Mouse (Mus musculus) urinary bladder, postnatal 10 days (tissue): ENCODE results near the gene Cebpb.
A peak's percentile ranks its signal among the peaks of the same experiment; 100 is the strongest.

Experiments used
- DNase-seq: peaks from one replicate; pipeline ENCODE4 v3.0.0; 2022; ENCODE audit warnings: low spot score

Cebpb gene

DNA sequence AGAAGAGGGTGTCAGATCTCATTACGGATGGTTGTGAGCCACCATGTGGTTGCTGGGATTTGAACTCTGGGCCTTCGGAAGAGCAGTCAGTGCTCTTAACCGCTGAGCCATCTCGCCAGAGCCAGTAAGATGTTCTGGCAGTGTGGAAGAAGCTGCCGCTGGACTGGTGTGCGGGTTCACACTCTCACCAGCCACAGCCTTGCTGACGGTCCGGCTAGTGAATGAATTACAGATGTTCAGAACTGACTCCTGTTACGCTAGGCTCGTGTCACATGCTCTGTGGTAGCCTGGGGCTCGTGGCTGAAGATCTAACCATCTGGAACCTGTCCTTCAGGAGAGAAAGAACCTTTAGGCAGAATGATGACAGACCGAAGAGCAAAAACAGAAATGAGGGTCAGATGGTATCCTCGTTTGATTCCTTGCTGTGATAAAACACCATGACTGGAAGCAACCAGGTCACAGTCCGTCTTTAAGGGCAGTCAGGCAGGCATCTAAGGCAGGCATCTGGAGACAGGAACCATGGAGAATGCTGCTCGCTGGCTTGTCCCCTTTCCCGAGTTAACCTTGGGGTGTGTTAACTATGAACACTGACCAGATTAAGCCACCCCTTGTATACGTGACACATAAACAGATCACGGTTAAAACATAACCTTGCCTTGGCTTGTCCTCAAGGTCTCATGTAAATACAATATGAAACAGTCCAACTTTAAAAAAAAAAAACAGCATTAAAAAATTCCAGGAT lies 22.6 kb upstream of the Cebpb start:
- no peak for DNase-seq

DNA sequence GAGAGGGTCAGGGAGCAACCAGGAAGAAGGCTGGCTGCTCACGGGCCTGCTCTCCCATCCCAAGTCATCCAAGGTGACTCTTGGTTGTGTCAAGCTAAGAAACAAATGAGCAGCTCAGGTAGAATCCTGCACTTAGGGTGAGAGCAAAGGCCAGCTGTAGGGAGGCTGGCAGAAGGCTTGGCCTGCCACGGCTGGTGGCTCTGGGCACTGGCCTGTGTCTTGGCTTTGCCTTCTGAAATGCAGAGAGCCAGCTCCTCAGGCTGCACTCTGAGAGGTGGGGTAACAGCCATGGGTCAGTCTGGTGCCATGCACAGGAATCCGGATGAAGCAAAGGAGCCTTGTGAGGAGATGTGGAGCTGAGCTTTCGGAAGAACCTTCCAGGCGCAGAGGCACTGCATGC lies 20.3 kb upstream of the Cebpb start:
- DNase-seq: no peak

DNA sequence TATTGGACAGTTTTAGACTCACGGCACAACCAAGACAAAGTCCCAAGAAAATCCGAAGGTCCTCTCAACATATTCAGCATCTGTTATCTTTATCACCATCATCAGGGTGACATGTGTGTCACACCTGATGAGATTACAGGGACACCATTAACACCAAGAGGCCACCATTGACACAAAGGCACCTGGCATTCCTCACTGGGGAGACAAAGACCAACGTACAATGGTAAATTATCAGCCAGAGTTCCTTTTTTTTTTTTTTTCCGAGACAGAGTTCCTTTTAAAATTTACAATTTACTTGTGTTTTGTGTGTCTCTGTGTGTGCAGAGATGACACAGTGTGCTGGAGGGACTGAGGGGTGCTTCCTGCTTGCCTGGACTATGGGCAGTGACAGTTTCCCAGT lies 19.3 kb upstream of the Cebpb start:
- DNase-seq: no peak

DNA sequence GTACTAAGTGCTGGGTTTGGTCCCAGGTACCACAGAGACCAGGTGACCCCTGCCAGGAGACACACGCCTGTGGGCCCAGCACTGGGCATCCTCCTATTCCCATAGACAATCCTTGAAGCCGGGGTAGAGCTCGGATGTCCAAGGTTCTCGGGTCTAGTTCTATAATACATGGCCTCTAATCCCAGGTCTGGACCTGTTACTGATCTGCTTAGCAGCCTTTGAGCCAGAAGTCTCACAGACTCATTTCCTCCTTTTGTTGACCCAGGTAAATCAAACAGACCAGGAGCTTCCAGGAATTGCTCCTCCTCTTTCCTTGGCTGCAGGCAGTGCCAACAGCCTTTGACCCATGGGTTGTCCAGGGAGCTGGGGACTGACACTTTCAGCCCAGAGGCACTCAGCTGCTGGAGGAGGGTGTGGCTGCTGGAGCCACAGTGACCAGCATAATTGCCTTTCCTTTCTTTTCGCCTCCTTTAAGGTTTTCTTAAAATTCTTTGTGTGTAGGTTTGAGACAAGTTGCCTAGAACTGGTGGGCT lies 17.5 kb upstream of the Cebpb start:
- no peak for DNase-seq

DNA sequence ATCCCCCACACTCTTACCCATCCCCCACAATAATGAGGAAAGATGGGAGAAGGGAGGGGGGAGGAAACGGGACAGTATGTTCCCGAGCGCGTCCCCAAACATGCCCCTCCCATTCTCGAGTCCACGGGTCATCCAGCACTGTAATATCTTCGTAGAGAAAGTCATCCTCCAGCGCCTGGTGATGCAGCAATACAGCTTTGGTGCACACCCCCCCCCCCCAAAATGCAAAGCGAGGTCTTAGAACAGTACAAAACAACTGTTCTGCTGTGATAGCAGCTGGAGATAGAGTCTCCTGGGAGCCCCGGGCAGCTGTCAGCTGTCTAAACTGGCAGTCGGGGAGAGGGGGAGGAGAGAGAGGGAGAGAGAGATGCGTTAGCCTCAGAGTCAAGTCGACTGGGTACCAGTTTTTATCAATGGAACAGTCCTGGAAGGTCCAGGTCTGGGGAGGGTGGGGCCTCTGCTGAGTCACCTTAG lies 16.5 kb upstream of the Cebpb start:
- DNase-seq: no peak

DNA sequence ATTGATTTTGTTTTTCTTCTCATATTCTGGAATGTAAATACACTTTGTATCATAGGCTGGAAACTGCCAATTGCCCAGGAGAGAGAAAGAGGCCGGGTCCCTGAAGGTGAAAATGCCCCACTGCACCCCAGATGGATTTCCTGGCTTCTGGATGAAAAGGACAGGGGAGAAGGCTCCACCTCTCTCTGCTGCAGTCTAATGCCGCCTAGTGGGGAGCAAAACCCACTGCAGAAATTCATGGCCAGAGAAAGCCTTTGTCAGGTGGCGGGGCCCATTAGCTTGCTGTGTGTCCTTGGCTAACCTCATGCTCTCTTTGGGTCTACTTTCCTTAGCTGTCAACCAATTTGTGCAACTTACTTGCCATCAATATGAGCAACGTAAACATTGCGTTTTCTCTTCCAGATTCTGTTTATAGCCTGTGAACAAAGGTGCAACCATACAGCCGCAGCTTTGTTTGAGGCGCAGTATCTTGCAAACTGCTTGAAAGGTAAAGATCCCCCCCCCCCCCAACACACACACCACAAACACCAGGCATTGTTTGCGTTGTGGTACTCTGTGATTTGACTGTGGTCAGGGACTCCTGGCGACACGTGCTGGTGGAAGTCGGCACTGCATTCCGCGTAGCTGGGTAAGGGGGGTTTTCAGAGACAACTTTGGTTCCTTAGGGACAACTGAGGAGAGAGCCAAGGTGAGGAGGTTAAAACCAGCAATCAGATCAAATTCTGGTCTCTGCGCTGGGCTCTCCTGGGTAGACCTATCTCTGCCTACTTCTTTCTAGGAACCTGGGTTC lies 13.4 kb upstream of the Cebpb start:
- DNase-seq: no peak

DNA sequence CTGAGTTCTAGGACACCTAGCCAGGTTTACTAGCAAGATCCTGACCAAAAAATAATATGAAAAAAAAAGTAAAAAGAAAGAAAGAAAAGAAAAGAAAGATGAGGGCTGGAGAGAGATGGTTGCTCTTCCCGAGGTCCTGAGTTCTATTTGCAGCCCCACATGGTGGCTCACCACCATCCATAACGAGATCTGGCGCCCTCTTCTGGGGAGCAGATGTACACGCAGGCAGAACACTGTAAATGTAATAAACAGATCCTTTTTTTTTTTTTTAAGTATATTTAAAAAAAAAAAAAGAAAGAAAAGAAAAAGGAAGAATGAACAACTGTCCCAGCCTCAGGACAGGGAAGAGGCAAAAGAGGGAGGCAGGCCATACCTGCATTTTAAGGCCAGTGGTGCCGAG lies 10.1 kb upstream of the Cebpb start:
- DNase-seq: no peak

DNA sequence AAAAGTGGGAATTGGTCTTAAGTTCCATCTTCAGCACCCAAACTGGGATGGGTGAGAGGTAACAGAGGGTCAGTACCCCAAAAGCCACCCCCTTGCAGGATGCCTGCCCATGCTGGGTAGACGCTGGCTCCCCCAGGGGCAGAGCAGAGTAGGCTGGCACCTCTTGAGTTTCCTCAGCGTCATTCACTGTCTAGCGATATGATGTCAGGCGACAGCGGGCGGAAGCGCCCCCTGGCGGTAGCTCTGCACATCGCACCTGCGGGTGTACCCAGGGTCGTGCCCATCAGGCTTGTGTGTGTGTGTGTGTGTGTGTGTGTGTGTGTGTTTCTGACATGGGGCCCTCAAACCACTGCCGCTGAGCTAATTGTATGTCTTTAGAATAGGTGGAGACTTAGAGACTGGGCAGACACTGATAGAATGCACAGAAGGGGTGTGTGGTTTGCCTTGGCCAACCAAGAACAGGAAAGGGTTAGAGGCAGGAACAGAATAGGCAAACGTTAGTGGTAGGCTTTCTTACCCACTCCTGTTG lies 8.7 kb upstream of the Cebpb start:
- no peak for DNase-seq

DNA sequence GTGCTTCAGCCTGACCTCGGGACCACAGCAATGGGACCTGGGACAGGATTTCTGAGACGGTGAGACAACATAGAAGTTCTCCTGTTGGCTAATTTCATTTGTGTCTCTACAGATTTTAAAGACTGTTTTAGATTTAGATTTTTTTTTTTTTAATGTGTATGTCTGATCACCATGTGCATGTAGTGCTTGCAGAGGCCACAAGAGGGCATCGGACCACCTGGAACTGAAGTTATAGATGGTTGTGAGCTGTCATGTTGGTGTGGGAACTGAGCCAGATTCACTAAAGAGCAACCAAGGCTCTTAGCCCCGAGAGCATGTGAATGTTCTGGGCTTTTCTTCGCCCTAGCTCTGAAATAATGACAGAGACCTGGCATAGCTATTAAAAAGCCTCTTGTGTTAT lies 8.1 kb upstream of the Cebpb start:
- DNase-seq: no peak

DNA sequence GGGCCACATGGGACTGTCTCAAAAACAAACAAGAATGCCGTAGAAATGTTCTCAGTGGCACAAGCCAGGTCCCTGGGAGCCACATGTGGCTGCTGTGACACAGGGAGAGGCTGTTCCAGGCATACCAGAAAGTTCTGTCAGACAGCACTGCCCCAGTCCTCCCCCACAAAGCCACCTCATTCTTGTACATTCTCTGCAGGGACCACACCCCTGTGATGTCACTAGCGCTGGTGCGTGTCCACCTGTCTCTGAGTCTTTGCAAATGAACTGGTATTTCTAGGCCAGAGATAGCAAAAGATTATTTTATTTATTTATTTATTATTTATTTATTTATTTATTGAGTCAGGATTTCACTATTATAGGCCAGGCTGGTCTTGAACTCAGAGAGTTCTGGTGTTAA lies 5.0 kb upstream of the Cebpb start:
- no peak for DNase-seq

DNA sequence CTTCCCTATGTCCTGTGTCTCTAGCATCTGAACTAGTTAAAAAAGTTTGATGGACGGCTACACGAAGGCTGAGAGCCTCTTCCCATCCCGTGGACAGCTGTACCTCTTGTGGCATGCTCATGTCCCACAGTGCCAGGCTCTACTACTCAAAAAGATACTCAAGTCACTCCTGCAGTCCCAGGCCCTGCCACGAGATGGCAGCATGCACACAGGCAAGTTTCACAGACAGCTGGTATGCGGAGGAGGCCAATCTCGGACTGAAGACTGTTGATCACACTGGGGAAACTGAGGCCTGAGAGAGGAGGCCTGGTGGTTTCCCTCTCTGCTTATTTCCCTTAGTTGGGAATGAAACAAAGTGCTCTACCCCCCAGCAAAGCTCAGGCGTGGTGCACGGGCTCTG lies 3.6 kb upstream of the Cebpb start:
- DNase-seq: peak; percentile 85

DNA sequence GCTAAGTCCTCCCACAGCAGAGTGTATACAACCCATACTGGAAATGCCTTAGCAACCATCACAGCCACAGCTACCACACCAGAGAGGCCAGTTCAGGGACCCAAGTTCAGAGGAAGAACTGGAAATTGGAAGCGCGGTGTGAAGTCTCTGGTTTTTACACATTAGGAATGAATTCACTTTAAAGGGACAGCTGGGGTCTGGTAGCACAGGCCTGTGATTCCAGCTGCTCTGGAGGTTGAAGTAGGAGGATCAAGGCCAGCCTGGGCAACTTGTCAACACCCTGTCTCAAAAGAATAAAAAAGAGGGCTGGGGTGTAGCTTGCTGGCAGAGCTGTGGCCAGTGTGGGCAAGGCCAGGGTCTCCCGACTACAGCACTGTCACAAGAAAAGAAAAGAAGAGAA lies 2.9 kb upstream of the Cebpb start:
- no peak for DNase-seq

DNA sequence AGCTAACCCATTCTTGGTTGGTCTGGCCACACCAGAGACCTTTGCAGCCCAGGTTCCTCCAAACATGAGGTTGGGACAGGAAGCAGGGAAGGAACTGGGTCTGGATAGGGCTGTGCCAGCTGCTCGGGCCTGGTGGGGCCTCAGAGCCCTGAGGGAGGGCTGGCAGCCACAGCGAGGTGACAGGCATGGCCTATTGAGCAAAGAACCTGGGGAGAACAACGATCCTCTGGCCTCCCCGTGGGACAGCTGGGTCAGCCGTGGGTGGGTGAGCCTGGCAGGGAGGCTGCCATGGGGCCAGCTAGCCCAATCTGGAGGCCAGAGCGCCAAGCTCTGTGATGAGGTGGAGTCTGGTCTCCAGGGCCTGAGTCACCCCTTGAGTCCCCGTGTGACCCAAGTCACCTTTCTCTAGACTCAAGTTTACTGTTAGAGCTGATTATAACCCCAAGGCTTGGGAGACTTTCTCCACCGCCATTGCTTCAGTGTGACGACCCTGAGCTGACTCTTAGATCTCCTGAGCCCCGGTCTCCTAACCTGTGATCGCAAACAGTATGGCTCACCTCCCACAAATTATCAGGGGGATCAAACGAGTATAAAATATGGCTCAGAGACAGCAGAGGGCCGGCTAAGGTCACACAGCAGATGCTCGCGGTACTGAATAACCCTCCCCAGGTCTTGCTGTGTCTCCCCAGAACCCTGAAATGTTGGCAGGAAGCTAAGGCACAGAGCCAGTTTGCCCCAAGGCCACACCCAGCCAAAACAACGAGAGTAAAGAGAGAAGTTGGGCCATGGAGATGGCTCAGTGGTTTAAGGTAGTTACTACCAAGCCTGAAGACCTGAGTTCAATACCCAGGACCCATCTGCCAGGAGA lies 2.1 kb upstream of the Cebpb start:
- no peak for DNase-seq

DNA sequence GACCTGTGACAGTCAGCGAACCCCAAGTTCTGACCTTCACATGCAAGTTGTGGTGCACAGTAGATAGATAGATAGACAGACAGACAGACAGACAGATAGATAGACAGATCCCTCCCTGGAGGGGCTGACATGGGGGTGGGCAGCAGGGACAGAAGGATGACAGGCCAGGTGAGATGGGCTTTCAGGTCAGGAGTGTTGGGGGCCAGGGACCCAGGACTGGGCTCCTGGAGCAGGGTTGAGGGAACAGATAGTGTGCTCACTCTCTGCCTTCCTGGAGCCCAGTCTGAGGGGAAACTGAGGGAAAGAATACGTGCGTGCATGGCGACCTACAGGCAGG lies 1.5 kb upstream of the Cebpb start:
- DNase-seq: no peak

DNA sequence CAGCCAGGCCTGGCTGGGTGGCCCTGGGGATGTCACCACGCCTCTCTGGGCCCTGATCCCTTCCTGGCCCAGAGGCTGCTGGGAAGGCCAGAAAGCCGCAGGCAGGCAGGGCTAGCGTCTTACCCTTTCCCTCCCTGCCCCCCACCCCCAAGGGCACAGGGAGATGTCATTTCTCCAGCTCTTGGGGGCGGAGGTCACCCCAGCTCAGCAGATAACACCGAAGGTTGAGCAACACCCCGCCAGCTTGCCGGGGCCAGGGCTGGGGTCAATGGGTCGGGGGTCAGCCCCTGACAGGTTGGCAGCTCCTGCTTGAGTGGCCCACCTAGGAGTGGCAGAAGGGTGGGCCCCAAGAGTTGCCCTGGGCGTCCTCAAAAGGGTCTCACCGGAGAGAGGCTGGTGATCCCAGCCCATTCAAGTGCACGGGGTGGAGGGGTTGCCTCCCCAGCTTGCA lies 1.0 kb upstream of the Cebpb start:
- DNase-seq: no peak

DNA sequence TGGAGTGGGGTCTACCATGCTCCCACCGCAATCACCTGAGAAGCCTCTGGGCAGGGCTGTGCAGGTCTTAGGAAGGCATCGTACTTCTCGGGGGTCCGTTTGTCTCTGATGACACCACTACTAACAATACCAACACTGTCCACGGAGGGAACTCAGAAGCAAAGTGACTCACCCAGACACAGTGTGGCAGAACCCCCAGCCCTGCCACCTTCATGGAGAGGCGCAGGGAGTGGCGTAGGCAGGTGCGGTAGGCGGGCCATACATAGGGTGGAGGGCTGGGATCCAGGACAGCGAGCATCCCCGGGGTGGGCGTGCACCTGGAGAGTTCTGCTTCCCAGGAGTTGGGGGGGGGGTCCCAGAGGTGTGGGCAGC lies 603 bp upstream of the Cebpb start:
- no peak for DNase-seq

DNA sequence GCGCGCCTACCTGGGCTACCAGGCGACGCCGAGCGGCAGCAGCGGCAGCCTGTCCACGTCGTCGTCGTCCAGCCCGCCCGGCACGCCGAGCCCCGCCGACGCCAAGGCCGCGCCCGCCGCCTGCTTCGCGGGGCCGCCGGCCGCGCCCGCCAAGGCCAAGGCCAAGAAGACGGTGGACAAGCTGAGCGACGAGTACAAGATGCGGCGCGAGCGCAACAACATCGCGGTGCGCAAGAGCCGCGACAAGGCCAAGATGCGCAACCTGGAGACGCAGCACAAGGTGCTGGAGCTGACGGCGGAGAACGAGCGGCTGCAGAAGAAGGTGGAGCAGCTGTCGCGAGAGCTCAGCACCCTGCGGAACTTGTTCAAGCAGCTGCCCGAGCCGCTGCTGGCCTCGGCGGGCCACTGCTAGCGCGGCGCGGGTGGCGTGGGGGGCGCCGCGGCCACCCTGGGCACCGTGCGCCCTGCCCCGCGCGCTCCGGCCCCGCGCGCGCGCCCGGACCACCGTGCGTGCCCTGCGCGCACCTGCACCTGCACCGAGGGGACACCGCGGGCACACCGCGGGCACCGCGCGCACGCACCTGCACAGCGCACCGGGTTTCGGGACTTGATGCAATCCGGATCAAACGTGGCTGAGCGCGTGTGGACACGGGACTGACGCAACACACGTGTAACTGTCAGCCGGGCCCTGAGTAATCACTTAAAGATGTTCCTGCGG lies 945 bp downstream of the Cebpb start, which contains the start of gene Tmem189:
Tmem189 (minus strand) TSS at position 322 of the 718 bp plus-strand sequence.
- DNase-seq: no peak

DNA sequence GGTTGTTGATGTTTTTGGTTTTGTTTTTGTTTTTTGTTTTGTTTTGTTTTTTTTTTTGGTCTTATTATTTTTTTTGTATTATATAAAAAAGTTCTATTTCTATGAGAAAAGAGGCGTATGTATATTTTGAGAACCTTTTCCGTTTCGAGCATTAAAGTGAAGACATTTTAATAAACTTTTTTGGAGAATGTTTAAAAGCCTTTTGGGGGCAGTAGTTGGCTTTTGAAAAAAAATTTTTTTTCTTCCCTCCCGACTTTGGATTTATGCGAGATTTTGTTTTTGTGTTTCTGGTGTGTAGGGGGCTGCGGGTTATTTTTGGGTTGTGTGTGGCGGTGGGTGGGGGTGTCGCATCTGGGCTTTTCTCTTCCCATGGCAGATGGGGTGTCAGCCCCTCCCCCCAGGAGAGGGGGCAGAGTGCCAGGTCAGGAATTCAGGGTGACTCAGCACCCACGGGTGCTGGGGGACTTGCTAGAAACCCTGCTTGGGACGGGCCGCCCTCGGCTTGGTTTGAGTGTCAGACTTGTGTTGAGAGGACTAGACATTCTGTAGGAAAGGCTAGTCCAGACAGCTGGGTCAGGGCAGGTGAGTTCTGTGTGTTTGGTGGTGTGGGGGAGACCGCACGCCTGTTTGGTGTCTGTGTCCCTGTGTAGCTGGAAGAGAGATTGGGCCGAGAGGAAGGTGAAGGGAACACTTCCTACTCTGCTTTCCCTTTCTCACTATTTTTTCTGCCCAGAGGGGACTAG lies 1.7 kb downstream of the Cebpb start:
- no peak for DNase-seq

DNA sequence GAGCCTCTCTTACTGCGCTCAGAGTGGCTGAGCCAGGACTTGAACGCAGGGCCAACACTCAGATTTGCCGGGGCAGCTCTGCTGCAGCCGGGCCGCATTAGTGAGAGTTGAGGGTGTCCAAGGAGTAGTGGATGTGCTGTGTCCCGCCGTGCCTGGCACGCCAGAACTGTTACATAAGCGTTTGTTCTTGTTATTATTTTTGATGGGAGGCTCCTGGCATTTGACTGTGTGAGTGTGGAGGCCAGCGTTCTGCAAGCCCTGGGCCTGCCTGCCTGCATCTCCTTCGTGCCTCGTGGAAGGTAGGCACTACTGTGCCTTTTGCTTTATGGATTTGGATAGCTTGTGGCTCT lies 2.2 kb downstream of the Cebpb start:
- DNase-seq: no peak

DNA sequence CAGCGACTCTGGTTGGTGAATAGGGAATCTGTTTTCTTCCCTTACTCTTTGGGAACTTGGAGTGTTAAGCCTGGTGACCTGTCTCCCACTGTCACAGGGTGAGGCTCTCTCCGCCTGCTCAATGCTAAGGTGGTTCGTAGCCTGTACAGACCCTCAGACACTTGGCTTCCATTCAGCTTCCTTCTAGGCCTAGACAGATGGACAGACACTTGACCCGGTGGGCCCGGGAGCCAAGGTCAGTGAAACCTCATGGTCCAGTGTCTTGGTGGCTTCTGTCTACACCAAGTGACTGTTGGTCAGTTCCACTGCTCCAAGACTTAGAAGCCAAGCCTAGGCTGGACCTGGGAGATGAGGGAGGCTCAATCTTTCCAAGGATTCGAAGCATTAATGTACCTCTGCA lies 2.7 kb downstream of the Cebpb start:
- DNase-seq: no peak
